Mouse (Mus musculus): Measurements from ENCODE around the gene Akain1. TPM values are rescaled to one million over a fixed set of nuclear protein-coding genes. Genes with fewer than 3 reads are reported as not detected.

Akain1 gene
- total RNA-seq, 1 experiment = not detected

- no peak for DNase-seq (ENCODE audit: low read depth, low spot score)
- in situ Hi-C loops (cut with MboI; ENCODE audit: low sequenced_read_pairs in 2 of 2, unreplicated experiment in 2 of 2) = no loop called here
Observed at GRCm38 (mm10) chr17:69516344-69516907, 77.3 kb downstream of the Akain1 start.

GRCm38 (mm10) chr17:69531472-69531871, 92.3 kb downstream of the Akain1 start:
- H3K4me3 ChIP-seq (ENCODE audit: insufficient read depth in 1 of 2, low read depth in 1 of 2, low read length in 2 of 2, poor library complexity in 1 of 2, severe bottlenecking in 1 of 2) = no peak overlapping the region
- H3K4me1 ChIP-seq (ENCODE audit: control insufficient read depth in 2 of 2, insufficient read depth in 2 of 2, low read length in 2 of 2, poor library complexity in 1 of 2) = no peaks in the 10 kb centered on the region
- no peaks in the 10 kb centered on the region for H3K9me3 ChIP-seq (ENCODE audit: control insufficient read depth, insufficient read depth, low read depth, low read length)
- in situ Hi-C loops (cut with MboI; ENCODE audit: low sequenced_read_pairs in 2 of 2, unreplicated experiment in 2 of 2) = no loop called here
- TF ChIP-seq ZC3H11A (IDR thresholded peaks at IDR 0.05; ENCODE audit: borderline replicate concordance, low read depth, low read length) (no peak), HCFC1 (IDR thresholded peaks at IDR 0.05; ENCODE audit: borderline replicate concordance, insufficient read depth, low read length) (no peak), ZNF384 (IDR thresholded peaks at IDR 0.05; ENCODE audit: low read depth, low read length) (no peak), MAFK (IDR thresholded peaks at IDR 0.05; ENCODE audit: insufficient read depth, low read depth, low read length) (no peak), CHD2 (IDR thresholded peaks at IDR 0.05; ENCODE audit: low read depth, low read length) (no peak)
- H3K9ac ChIP-seq (ENCODE audit: insufficient read depth, low read depth, low read length, poor library complexity, severe bottlenecking) = no peak overlapping the region
- no peak overlapping the region for H3K27ac ChIP-seq (ENCODE audit: insufficient read depth, low read depth, low read length, poor library complexity, severe bottlenecking)
- DNase-seq (ENCODE audit: low read depth, low spot score) = no peak
- no peaks in the 10 kb centered on the region for H3K36me3 ChIP-seq (ENCODE audit: control insufficient read depth, insufficient read depth, low read length, poor library complexity, severe bottlenecking)

More at GRCm38 (mm10) chr17:69516344-69516907, 77.3 kb downstream of the Akain1 start:
- Histone ChIP-seq H3K27ac (ENCODE audit: insufficient read depth, low read depth, low read length, poor library complexity, severe bottlenecking) (no peak overlapping the region), H3K4me3 (ENCODE audit: insufficient read depth in 1 of 2, low read depth in 1 of 2, low read length in 2 of 2, poor library complexity in 1 of 2, severe bottlenecking in 1 of 2) (no peak overlapping the region), H3K36me3 (ENCODE audit: control insufficient read depth, insufficient read depth, low read length, poor library complexity, severe bottlenecking) (no peaks in the 10 kb centered on the region), H3K4me1 (ENCODE audit: control insufficient read depth in 2 of 2, insufficient read depth in 2 of 2, low read length in 2 of 2, poor library complexity in 1 of 2) (no peaks in the 10 kb centered on the region), H3K9me3 (ENCODE audit: control insufficient read depth, insufficient read depth, low read depth, low read length) (no peaks in the 10 kb centered on the region), H3K9ac (ENCODE audit: insufficient read depth, low read depth, low read length, poor library complexity, severe bottlenecking) (no peak overlapping the region)
- TF ChIP-seq HCFC1 (IDR thresholded peaks at IDR 0.05; ENCODE audit: borderline replicate concordance, insufficient read depth, low read length) = no peak
- no peak for TF ChIP-seq CHD2 (IDR thresholded peaks at IDR 0.05; ENCODE audit: low read depth, low read length)
- TF ChIP-seq ZNF384 (IDR thresholded peaks at IDR 0.05; ENCODE audit: low read depth, low read length) = no peak
- no peak for TF ChIP-seq ZC3H11A (IDR thresholded peaks at IDR 0.05; ENCODE audit: borderline replicate concordance, low read depth, low read length)
- no peak for TF ChIP-seq MAFK (IDR thresholded peaks at IDR 0.05; ENCODE audit: insufficient read depth, low read depth, low read length)

Other genes with a start within 250 kb of the Akain1 start
- gene Zbtb14, start 56.3 kb upstream of the Akain1 start, total RNA-seq (2012; rRNA removed) = 5.4 and 7.1 TPM in 2 replicates